Mouse (Mus musculus) cortical plate, adult 2 months (tissue): Measurements from ENCODE around the gene BC004004.

Experiments used
- CTCF ChIP-seq: fragments of 200-500 bp; IDR thresholded peaks from 2 replicates; pipeline ENCODE4 v1.5.1; 2011; ENCODE audit warnings: mild to moderate bottlenecking, control low read depth, low read length; ENCODE audit not compliant: insufficient read depth; ENCODE audit errors: extremely low read depth
- POLR2A ChIP-seq: fragments of 200-500 bp; IDR thresholded peaks from 2 replicates; pipeline ENCODE4 v1.6.1; 2011; ENCODE audit warnings: mild to moderate bottlenecking, low read length, control low read depth; ENCODE audit not compliant: insufficient read depth; ENCODE audit errors: extremely low read depth

DNA sequence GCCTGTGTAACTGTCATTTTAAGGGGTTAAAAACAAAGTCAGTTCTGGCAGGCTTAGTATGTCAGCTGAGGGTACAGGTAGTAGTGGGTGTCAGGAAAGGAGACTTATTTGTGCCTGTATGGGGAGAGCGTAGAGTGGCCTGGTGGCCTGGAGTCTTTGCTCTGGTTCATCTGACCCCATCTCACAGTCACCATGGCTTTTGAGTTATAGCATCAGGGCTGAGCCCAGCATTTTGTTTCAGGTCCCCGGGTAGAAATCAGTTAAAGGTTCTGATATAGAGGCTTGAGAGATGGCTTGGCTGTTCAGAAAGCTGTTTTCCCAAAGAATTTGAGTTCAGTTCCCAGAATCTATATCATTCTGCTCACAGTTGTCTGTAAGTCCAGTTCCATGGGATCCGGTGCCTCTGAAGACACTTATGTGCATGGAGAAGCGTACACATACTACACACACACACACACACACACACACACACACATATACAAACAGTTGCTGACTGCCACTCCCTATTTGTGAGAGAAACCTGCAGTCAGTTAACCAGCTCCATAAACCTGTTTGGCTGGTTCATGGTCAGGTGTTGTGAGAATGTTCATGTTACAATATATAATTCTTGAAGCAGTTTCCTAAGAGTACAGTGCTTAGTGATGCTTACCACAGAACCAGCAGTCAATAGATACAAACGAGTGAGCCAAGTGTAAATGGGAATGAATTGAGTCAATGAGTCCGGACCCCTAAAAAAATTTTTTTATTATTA is 482 bp upstream of the BC004004 start:
- no peak for TF ChIP-seq CTCF
- TF ChIP-seq POLR2A = no peak
